Mouse (Mus musculus) forebrain, embryonic 15.5 days (tissue): ENCODE measurements around the gene Trim38. TPM values are rescaled to one million over a fixed set of nuclear protein-coding genes. Genes with fewer than 3 reads are reported as not detected.
A peak's percentile ranks its signal among the peaks of the same experiment; 100 is the strongest.
"Not testable (repeated sequence)": the region's sequence is repeated elsewhere in the genome, so short reads cannot be mapped to it uniquely, and the experiment has no call there.

ENCODE experiments used
- ATAC-seq: fragments of 200-750 bp; cut with Nextera tagmentation; replicated peaks from 2 replicates; pipeline ENCODE4 v1.8.0; 2017; ENCODE audit warnings: mild to moderate bottlenecking, moderate TSS enrichment, moderate library complexity
- H3K27ac ChIP-seq: fragments of 300-500 bp; sonication (generic); replicated peaks from 2 replicates; pipeline ENCODE4 v1.5.1; 2015; ENCODE audit warnings: mild to moderate bottlenecking, inconsistent platforms
- H3K27me3 ChIP-seq: fragments of 300-500 bp; sonication (generic); 2 replicates; pipeline ENCODE4 v1.6.1; 2015; ENCODE audit warnings: inconsistent platforms
- H3K36me3 ChIP-seq: fragments of 300-500 bp; sonication (generic); 2 replicates; pipeline ENCODE4 v1.6.1; 2015; ENCODE audit warnings: mild to moderate bottlenecking, inconsistent platforms
- H3K4me1 ChIP-seq: fragments of 300-500 bp; sonication (generic); 2 replicates; pipeline ENCODE4 v1.6.1; 2015; ENCODE audit warnings: inconsistent platforms
- H3K4me2 ChIP-seq: fragments of 300-500 bp; sonication (generic); replicated peaks from 2 replicates; pipeline ENCODE4 v1.6.1; 2015; ENCODE audit warnings: mild to moderate bottlenecking, inconsistent platforms
- H3K4me3 ChIP-seq: fragments of 300-500 bp; sonication (generic); 2 replicates; pipeline ENCODE4 v1.5.1; 2015; ENCODE audit warnings: mild to moderate bottlenecking, inconsistent platforms
- H3K9ac ChIP-seq: fragments of 300-500 bp; sonication (generic); replicated peaks from 2 replicates; pipeline ENCODE4 v1.6.1; 2015; ENCODE audit warnings: mild to moderate bottlenecking, inconsistent platforms
- H3K9me3 ChIP-seq: fragments of 300-500 bp; sonication (generic); 2 replicates; pipeline ENCODE4 v1.6.1; 2016; ENCODE audit warnings: inconsistent platforms
- WGBS: fragments of 180-500 bp; shearing (Covaris S2); methylation state at CpG from one replicate; pipeline ENCODE4 v1.1.7; 2015; ENCODE audit warnings: mixed read lengths; 5-methylcytosine and 5-hydroxymethylcytosine counted together
- polyA plus RNA-seq: library from polyadenylated mRNA; unstranded; fragments of >200 nt; fragmentation: Nextera tagmentation; extraction: Ambion mirVana; gene quantifications from 2 replicates; pipeline ENCODE4 v1.2.1, GENCODE M21; 2015

Trim38 gene
- polyA plus RNA-seq, 1 experiment from 2014 or later: 0.11 TPM

- no peak overlapping the region for H3K4me3 ChIP-seq
- H3K9ac ChIP-seq: no peak overlapping the region
- WGBS: 76% methylated on average over 3 of the region's 3 CpGs
- H3K4me2 ChIP-seq: no peak overlapping the region
- no peak for ATAC-seq
- no peaks in the 10 kb centered on the region for H3K27me3 ChIP-seq
- H3K36me3 ChIP-seq: no peaks in the 10 kb centered on the region
- H3K9me3 ChIP-seq: no peaks in the 10 kb centered on the region
- peaks cover 45% of the 10 kb centered on the region for H3K4me1 ChIP-seq
- H3K27ac ChIP-seq: no peak overlapping the region
Observed at GRCm38 (mm10) chr13:23759251-23759771, 10.4 kb upstream of the Trim38 start.

GRCm38 (mm10) chr13:23759916-23760239 is 9.8 kb upstream of the Trim38 start:
- Histone ChIP-seq H3K4me3 (peak overlapping the region; percentile 58), H3K27me3 (no peaks in the 10 kb centered on the region), H3K4me2 (peak overlapping the region; percentile 81), H3K9me3 (no peaks in the 10 kb centered on the region), H3K9ac (no peak overlapping the region), H3K27ac (peak overlapping the region; percentile 92), H3K36me3 (no peaks in the 10 kb centered on the region), H3K4me1 (peaks cover 48% of the 10 kb centered on the region)
- WGBS: 74% methylated on average over 1 of the region's 1 CpGs
- ATAC-seq: no peak

DNA sequence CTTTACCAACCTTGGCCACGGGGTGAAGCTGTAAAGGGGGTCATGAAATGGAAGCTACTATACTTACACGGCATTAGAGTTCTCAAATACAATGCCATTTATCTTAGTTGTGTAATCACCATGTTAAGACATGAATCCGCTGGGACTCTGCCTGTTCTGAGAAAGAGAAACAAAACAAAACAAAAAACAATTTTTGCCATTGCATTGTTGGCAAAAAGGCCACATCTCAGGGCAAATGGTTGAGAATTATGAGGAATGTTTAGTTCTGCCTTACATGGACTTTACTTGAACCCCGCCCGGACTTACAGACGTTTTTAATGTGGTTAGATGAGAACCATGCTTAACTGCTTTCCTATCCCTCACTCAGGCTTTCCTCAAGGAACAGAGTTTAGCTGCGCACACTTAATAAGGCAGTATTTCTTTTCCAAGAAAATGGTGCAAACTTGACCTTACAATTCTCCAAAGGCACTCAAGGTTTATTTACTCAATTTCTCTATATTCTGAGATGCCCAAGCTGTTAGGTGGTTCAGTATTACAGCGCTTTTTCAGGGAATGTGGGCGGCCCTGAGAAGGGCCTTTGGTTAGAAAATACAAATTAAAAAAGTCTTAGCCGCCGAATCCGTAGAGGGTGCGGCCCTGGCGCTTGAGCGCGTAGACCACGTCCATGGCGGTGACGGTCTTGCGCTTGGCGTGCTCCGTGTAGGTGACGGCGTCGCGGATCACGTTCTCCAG is 9.3 kb upstream of the Trim38 start:
- H3K27me3 ChIP-seq: no peaks in the 10 kb centered on the region
- H3K36me3 ChIP-seq: no peaks in the 10 kb centered on the region
- H3K4me2 ChIP-seq: peak overlapping the region; percentile 81
- peak overlapping the region; percentile 53 for H3K9ac ChIP-seq
- H3K9me3 ChIP-seq: no peaks in the 10 kb centered on the region
- peak; percentile 12 for ATAC-seq
- H3K27ac ChIP-seq: peak overlapping the region; percentile 92
- WGBS: 2% methylated on average over 22 of the region's 27 CpGs
- peaks cover 48% of the 10 kb centered on the region for H3K4me1 ChIP-seq
- peak overlapping the region; percentile 58 for H3K4me3 ChIP-seq

DNA sequence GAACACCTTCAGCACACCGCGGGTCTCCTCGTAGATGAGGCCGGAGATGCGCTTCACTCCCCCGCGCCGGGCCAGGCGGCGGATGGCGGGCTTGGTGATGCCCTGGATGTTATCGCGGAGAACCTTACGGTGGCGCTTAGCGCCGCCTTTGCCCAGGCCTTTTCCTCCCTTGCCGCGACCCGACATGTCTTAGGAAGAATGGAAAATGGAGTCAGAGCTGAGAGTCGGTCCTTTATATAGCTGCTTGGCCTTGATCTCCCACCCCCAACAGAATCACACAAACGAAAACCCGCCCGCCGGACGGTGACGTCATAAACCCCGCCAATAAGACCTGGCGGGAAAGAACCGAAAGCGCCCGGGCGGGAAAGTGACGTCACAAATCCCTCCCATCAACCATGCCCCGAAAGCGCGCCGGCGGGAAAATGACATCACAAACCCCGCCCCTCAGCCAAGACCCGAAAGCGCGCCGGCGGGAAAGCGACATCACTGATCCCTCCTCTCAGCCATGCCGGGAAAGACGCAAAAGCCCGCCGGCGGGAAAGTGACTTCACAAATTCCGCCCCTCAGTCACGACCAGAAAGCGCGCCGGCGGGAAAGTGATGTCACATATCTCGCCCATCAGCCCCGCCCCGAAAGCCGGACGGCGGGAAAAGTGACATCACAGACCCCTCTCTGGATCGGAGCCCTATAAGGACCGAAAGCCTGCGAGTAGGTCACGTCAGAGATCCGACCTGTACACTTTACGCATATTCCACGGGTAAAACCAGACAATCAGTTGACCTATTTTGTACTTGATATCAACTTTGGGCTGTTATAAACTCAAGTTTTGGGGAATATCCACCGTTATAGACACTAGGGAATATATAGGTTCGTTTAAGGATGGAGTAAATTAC is 8.5 kb upstream of the Trim38 start, which contains the start of gene Hist1h4a:
Hist1h4a (minus strand) TSS at position 259 of the 893 bp plus-strand sequence.
- Histone ChIP-seq H3K9ac (peak within 1 kb of the TSS; percentile 53), H3K27me3 (no peaks in the 10 kb centered on the region), H3K27ac (peak within 1 kb of the TSS; percentile 92), H3K36me3 (no peaks in the 10 kb centered on the region), H3K9me3 (no peaks in the 10 kb centered on the region), H3K4me1 (peaks cover 45% of the 10 kb centered on the region), H3K4me2 (peak within 1 kb of the TSS; percentile 81), H3K4me3 (peak within 1 kb of the TSS; percentile 58)
- peak; percentile 71 for ATAC-seq
- WGBS: under 1% methylated on average over 70 of the region's 72 CpGs

DNA sequence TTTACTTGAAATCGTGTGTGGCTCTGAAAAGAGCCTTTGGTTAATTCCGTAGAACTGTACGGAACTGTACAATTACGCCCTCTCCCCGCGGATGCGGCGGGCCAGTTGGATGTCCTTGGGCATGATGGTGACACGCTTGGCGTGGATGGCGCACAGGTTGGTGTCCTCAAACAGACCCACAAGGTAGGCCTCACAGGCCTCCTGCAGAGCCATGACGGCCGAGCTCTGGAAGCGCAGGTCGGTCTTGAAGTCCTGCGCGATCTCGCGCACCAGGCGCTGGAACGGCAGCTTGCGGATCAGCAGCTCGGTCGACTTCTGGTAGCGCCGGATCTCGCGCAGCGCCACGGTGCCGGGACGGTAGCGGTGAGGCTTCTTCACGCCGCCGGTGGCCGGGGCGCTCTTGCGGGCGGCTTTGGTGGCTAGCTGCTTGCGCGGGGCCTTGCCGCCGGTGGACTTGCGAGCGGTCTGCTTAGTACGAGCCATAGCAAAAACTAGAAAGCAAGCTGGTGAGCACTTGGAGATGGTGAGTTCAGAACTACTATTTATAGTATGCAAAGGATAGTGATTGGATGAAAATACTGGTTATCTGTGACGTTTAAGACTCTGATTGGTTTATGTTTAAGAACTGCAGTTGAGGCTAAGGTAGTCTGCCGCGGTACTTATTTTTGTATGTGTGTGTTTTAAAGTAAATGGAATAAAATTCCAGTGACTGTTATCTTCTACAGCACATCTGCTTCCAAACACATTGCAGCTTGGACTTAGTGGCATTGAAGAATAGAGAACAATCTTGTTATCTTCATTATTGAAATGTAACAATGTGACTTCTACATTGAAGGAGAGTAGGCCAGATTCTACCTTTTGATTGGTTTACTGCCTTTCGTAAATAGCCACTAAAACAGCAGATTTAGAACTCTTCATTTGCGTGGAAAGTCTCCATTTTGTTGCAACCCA is 7.6 kb upstream of the Trim38 start, which contains the start of gene Hist1h3a:
Hist1h3a (minus strand) TSS at position 516 of the 951 bp plus-strand sequence.
- ATAC-seq: peak; percentile 72
- Histone ChIP-seq H3K27ac (peak within 1 kb of the TSS; percentile 92), H3K4me3 (peak within 1 kb of the TSS; percentile 58), H3K4me2 (peak within 1 kb of the TSS; percentile 81), H3K9ac (peak within 1 kb of the TSS; percentile 72), H3K4me1 (peaks cover 45% of the 10 kb centered on the region)
- H3K27me3 ChIP-seq, H3K9me3 ChIP-seq, H3K36me3 ChIP-seq: not testable (repeated sequence)
- under 1% methylated on average over 42 of the region's 52 CpGs for WGBS

DNA sequence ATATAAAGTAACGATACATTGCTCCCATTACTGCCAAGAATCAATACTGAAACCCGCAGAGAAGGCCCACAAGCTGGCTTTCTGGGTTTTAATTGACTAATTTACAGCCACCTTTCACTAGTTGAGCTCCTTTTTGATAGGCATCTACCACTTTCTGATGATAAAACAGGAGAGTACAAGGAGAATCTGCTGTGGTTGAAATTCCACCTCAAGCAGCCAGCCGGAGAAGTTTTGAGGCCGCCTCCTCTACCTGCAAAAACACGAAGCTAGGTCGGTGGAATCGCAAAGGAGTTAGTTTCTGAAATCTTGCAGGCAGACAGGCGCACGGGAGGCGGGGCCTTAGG is 6.5 kb upstream of the Trim38 start:
- WGBS: under 1% methylated on average over 10 of the region's 10 CpGs
- peak overlapping the region; percentile 72 for H3K9ac ChIP-seq
- ATAC-seq: no peak

DNA sequence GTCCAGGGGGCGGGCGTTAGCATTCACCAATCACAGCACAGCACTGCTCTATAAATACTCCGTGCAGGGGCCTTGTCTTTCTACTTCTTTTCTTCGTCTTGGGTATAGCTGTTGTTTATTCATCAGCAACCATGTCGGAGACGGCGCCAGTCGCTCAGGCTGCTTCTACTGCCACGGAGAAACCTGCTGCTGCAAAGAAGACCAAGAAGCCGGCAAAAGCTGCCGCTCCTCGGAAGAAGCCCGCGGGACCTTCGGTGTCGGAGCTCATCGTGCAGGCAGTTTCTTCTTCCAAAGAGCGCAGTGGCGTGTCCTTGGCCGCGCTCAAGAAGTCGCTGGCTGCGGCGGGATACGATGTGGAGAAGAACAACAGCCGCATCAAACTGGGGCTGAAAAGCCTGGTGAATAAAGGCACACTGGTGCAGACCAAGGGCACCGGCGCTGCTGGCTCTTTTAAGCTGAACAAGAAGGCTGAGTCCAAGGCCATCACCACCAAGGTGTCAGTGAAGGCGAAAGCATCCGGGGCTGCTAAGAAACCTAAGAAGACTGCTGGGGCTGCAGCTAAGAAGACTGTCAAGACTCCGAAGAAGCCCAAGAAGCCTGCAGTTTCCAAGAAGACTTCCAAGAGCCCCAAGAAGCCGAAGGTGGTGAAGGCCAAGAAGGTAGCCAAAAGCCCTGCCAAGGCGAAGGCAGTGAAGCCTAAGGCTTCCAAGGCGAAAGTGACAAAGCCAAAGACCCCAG is 6.0 kb upstream of the Trim38 start, which contains the start of gene Hist1h1a:
Hist1h1a (plus strand) TSS at position 81 of the 738 bp plus-strand sequence.
- Histone ChIP-seq H3K36me3 (no peaks in the 10 kb centered on the region), H3K27ac (peak within 1 kb of the TSS; percentile 92), H3K9me3 (no peaks in the 10 kb centered on the region), H3K4me1 (peaks cover 36% of the 10 kb centered on the region), H3K27me3 (no peaks in the 10 kb centered on the region), H3K4me2 (peak within 1 kb of the TSS; percentile 81), H3K4me3 (peak within 1 kb of the TSS; percentile 58), H3K9ac (peak within 1 kb of the TSS; percentile 72)
- WGBS: 2% methylated on average over 34 of the region's 34 CpGs
- ATAC-seq: peak; percentile 72

More for the DNA sequence above, 6.5 kb upstream of the Trim38 start:
- H3K27me3 ChIP-seq: no peaks in the 10 kb centered on the region
- H3K4me3 ChIP-seq: peak overlapping the region; percentile 58
- H3K4me1 ChIP-seq: peaks cover 36% of the 10 kb centered on the region
- no peaks in the 10 kb centered on the region for H3K36me3 ChIP-seq
- H3K27ac ChIP-seq: peak overlapping the region; percentile 92
- peak overlapping the region; percentile 81 for H3K4me2 ChIP-seq
- H3K9me3 ChIP-seq: no peaks in the 10 kb centered on the region

GRCm38 (mm10) chr13:23764324-23765171 is 5.2 kb upstream of the Trim38 start:
- H3K27me3 ChIP-seq: no peaks in the 10 kb centered on the region
- peaks cover 36% of the 10 kb centered on the region for H3K4me1 ChIP-seq
- peak overlapping the region; percentile 81 for H3K4me2 ChIP-seq
- peak overlapping the region; percentile 58 for H3K4me3 ChIP-seq
- peak overlapping the region; percentile 92 for H3K27ac ChIP-seq
- peak overlapping the region; percentile 72 for H3K9ac ChIP-seq
- 31% methylated on average over 12 of the region's 12 CpGs for WGBS
- no peak for ATAC-seq
- no peaks in the 10 kb centered on the region for H3K9me3 ChIP-seq
- no peaks in the 10 kb centered on the region for H3K36me3 ChIP-seq

- H3K36me3 ChIP-seq: no peaks in the 10 kb centered on the region
- no peak overlapping the region for H3K9ac ChIP-seq
- no peak overlapping the region for H3K4me2 ChIP-seq
- no peak for ATAC-seq
- no peak overlapping the region for H3K4me3 ChIP-seq
- H3K4me1 ChIP-seq: peaks cover 31% of the 10 kb centered on the region
- no peaks in the 10 kb centered on the region for H3K27me3 ChIP-seq
- 77% methylated on average over 1 of the region's 1 CpGs for WGBS
- no peak overlapping the region for H3K27ac ChIP-seq
- H3K9me3 ChIP-seq: no peaks in the 10 kb centered on the region
Observed at GRCm38 (mm10) chr13:23765172-23765513, 4.6 kb upstream of the Trim38 start.

GRCm38 (mm10) chr13:23766772-23767171 is 2.9 kb upstream of the Trim38 start:
- Histone ChIP-seq H3K4me3 (no peak overlapping the region), H3K36me3 (no peaks in the 10 kb centered on the region), H3K9me3 (no peaks in the 10 kb centered on the region), H3K4me1 (peaks cover 21% of the 10 kb centered on the region), H3K27me3 (no peaks in the 10 kb centered on the region), H3K4me2 (no peak overlapping the region), H3K27ac (no peak overlapping the region), H3K9ac (no peak overlapping the region)
- no peak for ATAC-seq
